Mouse (Mus musculus): ENCODE results near the gene Cfap61.
"Not testable (repeated sequence)": the region's sequence is repeated elsewhere in the genome, so short reads cannot be mapped to it uniquely, and the experiment has no call there.

Cfap61 gene

DNA sequence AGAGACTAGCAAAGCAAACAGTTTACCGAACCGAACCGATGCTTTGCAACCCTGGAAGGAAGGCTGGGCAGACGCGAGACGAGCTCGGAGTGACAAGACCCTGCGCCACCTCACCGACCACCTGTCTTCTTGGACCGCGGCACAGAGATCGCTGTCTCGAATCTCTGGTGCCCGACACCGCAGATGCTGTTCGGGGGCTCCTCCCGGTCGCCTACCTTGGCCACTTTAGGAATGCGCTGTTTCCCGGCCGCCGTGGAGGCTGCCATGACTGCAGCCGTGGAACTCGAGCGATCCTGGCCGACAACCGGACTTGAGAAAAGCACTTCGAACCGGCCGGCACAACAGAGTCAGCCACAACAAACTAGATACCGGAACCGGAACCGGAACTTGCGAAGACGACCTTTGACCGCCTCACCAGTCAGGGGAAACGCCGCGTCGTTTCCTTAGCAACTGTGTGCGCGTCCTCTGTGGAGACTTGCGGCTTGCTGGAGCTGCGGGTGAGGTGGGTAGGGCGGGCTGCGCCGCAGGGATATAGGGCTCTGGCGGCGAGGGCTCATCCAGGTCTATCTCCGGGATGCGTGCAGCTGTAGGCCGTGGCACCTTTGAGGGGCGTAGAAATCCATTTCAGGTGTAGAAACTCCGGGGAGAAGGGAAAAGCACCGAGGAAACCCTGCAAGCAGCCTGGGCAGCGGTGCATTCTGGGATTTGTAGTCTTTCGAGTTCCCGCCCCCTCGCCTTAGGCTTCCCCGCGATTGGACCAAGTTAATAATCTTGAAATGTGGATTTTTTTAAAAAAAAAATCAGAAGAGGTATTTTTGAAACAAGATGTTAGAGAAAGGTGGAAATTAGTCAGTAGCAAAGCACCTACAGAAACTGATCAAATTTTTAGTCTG lies at the start of gene Cfap61, which contains the start of gene Crnkl1:
TSS of gene Cfap61 (plus strand) at position 446 of the 893 bp plus-strand sequence.
TSS of gene Crnkl1 (minus strand) at position 676 of the 893 bp plus-strand sequence.
- DNase-seq, result peak; percentile 93 to 97

GRCm38 (mm10) chr2:145884913-145885785 lies 49.4 kb upstream of the Cfap61 start:
- DNase-seq, result no peak

DNA sequence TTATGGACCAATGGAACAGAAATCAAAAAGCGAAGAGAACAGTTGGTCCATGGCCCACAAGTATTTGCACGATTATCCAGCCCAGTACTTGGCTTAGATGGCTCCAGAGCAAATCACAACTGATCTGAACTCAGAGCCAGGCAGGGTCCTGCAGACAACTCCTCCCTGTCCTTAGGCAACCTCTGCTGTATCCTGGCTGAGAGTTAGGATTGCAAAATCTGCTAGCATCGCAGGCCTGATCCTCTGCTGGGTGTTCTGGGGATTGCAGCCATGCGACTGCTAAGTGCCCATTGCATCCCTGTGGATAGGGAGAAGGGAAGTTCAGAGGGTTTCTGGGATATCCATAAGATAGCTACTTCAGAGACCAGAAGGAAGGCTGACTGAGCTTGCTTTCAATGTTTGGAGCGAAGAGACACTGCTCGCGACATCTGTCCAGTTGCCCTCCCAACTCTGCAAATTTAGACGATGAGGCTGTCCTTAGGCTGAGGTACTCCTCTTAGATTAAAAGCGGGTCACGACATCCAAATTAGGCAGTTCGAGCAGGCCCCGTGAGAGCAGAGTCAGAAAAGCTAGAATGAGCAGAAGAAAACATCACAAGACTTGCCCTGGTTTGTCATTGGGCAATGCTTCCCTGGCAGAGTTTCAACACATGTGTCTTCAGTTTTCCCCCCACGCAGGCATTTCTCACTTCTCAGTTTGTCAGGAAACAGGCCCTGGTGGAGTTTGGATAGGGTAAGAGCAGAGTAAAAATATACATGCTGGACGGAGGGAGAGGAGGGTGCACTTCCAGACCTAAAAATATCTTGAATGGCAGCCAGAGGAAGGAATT lies 46.4 kb upstream of the Cfap61 start:
- DNase-seq, result no peak

DNA sequence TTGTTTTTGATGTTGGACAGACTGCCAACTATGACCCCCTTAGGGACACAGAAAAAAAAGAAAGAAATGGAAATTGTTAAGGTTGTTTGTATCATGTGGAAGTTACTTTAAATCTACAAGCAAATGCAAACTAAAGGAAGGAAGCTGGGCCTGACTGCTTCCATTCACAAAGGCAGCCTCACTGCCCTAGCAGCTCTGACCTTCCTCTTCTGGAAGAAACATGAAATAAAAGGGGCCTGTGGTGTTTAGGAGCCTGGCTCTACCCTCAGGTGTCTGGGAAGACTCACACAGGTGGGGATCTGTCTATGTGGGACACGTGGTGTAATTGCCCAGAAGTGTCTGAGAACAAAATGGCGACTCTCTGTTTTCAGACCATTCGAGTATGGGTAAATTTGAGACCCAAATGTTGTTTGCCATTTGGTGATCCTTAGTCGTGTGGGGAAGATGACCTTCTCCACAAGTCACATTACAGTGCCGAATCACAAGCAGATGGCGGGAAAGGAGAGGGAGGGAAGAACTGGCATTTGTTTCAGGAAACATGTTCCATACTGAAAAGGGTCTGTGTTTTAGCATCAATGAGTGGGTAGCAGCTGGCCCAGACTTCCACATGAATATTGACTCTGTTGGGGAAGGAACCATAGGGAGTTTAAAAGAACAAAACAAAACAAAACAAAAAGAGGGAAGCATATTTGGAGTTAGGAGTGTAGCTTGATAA lies 45.7 kb upstream of the Cfap61 start:
- DNase-seq, result no peak

DNA sequence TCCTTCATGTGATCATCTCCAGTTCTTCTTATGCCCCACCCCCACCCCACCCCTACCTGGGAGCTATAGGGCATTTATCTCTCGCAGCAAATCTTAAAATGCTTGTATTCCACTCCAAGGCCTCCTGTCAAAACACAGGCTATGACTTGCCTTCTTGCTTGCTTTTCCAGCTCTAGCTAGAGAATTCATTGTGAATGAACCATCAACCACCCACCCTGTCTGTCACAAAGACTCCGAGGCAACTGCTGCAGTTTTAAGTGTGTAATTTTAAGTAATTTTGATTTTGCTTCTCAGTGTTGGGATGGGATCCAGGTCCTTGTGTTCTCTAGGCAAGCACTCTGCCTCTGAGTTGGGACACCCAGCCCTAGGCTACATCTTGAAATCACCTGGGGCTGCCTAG lies 44.0 kb upstream of the Cfap61 start:
- DNase-seq, result no peak

DNA sequence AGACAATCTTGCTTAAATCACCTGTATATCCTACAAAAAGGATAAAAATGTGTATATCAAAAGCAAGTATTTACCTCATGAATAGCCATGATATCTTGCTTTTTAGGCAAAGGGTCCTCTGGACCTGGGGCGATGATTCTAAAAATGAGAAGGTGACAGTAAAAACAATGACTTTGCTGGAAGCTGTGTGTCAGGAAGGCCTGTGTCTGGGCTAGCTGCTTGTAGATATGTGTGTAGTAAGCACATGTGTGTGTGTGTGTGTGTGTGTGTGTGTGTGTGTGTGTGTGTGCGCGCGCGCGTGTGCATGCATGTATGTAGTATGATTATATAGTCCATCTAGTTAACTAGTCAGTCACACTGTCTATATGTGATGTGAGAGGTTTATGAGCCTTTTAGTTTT lies 40.8 kb upstream of the Cfap61 start:
- no peak for DNase-seq

DNA sequence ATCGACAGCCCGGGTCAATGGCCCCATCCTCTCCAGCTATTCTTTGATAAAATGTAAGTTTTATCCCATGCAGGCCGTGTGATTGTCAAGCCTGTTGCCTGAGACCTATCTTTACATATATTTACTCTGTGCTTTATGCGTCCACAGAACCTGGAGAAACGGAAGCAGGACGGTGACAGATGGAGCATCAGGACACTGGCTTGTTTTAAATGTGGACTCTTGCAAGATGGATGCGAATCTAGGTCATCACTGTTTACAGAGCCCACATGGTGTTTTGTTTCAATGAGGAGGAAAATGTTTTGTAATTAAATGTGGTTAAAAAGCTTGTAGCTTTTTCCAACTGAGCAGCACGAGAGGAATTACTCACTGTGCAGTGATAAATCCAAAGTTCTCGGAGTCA lies 36.5 kb upstream of the Cfap61 start:
- DNase-seq, result peak; percentile 68 to 81

- DNase-seq, result not testable (repeated sequence)
Measured at GRCm38 (mm10) chr2:145900318-145900717, 34.3 kb upstream of the Cfap61 start.

DNA sequence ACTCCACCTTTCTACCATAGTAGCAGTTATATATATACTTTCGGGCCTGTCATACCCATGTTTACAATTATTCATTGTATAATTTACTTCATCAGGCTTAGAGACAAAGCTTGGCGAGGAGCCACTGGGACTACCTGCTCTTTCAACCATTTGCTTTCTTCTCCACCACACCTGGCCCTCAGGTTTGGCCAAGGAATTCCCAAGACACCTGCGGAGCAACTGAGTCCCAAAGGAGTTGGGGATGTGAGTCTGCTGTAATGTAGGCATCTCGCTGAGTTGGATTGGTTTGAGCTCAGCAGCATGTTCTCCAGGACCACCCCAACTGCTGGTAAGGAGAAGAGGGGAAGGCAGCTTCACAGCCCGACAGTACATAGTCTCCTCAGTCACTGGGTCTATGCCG lies 32.7 kb upstream of the Cfap61 start, which contains the start of gene Naa20:
TSS of gene Naa20 (plus strand) at position 239 of the 400 bp plus-strand sequence.
- no peak for DNase-seq

DNA sequence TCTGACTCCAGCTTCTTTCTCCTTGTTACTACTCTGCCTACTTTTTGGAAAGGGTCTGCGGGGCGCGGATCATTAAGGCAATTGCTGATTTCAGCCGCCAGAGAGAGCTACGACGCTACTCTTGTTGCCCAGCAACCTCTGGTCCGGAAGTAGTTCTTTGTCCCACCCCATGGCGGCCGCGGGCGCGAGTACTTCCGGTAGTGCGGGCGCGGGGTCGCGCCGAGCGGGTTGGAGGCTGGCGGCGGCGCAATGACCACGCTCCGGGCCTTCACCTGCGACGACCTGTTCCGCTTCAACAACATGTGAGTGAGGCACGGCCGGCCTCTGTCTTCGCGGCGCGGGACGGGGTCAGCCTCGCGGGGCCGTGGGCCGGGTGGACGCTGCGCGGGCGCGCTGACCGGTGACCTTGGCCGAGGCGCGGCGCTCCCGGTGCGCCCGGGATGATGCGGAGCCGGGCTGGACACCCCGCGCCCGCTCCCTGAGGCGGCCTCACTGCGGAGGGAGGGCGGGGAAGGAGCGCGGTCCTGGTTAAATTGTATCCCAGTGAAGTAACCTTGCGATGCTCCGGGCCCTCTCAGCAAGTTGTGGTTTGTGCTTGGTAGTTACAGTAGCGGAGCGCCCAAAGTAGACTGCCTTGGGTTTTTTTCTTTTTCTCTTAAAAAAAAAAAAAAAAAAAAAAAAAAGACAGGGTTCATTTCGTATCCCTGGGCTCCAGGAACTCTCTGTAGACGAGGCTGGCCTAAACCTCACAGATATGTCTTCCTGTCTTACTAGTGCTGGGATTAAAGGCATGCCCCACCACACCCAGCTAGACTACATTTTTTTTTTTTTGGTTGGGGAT lies 31.3 kb upstream of the Cfap61 start:
- peak; percentile 91 to 93 for DNase-seq

DNA sequence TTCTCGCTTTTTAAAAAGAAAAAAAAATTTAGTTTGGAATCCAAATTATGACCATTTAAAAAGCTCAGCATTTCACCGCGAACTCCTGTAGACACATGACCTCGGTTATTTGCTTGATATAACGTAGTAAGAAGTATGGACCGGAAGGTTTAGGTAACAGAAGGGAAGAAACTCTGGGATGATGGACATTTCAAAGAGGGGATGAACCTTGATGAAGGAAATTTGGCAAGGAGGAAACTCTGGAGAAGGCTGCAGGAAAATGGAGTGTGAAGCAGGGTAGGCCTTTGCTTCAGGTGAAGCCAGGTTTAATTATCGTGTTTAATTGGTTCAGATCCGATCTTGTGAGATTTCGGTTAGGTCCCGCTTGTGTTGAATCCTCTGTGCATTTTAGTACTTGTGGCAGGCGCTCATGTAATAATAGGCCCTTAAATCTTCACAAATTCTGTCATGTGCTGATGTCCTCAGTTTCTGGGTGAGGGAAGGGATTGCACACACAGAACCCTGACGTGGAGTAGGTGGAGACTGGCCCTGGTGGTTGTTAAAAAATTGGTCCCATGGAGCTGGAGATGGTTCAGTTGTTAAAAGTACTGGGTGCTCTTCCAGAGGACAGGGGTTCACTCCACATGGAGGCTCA lies 30.5 kb upstream of the Cfap61 start:
- no peak for DNase-seq

DNA sequence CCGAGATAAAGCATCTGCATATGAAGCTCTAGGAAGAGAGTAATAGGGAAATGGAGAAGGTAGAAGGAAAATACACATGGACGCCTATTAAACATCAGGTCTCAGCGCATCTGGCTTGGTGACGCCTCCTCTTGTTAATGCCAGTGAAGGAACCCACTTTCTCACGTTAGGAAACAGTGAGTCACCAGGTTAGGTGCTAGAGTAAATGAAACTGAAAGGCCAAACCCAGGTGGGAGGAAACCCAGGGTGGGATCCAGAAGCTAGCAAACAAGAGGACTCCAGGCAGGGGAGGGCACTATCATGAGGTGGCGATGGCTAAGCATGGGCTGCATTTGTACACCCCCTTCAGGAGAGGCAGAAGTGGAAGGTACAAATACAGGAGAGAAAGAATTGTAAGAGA lies 29.4 kb upstream of the Cfap61 start:
- DNase-seq, result no peak

DNA sequence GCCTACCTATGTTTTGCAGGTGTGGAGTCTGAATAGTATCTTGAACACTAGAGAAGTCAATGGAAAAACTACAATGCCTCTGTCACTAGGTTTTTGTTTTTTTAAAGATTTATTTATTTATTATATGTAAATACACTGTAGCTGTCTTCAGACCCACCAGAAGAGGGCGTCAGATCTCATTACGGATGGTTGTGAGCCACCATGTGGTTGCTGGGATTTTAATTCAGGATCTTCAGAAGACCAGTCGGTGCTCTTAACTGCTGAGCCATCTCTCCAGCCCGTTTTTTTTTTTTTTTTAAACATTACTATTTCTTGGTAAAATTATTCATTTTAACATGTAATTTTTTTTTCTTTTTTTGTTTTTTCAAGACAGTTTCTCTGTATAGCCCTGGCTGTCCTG lies 28.7 kb upstream of the Cfap61 start:
- DNase-seq, result not testable (repeated sequence)

DNA sequence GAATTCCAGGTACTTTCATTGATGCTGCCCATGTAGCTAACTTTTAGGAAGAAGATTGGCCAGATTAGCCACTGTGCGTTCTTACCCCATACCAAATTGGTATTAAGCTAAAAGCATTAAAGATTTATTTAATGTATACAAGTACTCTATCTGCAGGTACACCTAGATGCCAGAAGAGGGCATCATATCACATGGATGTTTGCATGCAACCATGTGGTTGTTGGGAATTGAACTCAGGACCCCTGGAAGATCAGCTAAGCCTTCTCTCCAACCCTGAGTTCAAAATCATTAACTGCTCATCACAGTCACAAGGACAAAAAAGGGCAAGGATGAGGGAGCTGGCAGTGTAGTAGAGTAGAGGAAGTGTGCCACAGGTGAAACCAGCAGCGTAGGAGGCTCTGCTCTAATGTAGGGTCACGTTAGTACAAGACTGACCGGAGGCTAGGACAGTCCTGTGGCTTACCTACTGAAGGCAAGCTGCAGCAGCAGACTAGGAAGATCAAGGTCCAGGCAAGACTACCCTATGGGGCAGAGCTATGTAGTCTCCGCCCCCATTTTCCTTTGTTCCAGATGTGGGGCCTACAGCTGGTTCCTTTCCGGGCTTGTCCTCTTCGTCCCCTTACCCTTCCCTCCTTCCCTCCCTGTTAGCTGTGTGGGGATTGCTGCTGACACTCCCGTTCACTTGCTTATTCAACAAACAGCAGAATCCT lies 13.5 kb upstream of the Cfap61 start:
- DNase-seq, result no peak

DNA sequence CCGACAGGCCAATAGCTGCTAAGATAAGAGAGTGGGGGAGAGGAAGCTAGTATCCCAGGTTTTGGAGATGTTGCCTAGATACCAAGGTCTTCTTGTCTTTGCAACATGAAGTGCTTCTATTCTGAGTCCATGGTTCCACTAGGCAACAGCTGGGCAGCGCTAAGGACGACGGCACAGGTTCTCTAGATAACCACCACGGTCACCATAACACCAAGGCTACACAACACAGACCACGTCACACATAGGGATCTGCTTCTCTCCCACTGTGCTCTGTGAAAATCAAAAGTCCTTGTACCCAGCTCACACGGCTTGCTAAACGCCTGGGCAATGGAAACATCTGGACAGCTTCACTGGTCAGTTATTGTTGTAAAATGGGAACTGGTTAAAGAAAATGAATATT lies 2.4 kb downstream of the Cfap61 start:
- DNase-seq, result no peak

- no peak for DNase-seq
Measured at GRCm38 (mm10) chr2:145941403-145941802, 6.8 kb downstream of the Cfap61 start.

- DNase-seq, result no peak
Measured at GRCm38 (mm10) chr2:145944286-145944685, 9.7 kb downstream of the Cfap61 start.

DNA sequence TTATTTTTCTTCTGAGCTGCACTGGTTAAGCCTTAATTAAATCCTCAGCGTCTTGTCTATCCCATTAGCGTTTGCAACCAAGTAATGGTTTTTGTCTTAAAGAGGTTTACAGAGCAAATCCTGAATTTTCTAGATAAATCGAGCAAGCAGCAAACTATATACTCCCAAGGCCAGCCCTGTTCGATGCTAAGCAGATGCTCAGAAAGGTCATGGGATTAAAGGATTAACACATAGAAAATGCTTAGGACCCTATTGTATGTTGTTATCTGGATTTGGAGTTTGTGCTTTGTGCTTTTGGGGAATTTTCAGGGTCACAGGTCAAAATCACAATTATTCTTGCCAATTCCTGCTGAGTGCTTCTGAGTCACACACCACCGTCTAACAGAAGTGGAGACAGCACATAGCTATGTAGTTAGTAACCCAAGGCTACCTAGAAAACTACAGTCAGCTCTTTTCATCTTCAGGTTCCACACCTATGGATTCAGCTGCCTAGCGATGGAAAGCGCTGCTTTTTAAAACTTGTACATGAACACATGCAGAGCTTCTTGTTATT lies 13.9 kb downstream of the Cfap61 start:
- no peak for DNase-seq

DNA sequence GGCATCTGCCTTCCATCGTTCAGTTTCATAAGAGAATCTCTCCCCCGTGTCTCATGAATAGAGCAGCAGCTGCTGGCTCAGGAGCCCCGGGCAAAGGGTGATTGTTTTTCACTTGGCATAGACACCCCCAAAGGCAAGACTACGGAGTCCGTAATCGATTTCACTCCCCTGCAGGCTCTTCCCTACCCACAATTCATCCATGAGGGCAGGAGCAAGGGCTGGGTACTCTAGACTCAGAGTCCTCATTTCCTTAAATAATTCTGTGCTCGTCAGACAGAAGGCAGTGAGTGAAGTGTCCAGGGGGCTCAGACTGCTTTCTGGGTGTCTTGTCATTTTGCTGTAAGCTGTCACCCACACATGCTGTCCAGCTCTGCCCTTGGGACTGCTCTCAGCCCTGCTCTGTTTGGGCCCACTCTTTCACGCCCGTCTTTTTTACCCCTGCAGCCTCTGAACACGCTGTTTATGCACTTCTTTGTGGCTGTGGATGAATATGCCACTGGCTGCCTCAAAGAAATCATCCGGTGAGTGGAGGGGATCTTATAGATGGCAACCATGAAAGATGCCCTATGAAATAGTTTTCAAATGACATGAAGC lies 15.0 kb downstream of the Cfap61 start:
- DNase-seq, result no peak
